Mouse (Mus musculus): ENCODE data around the gene Ivns1abp. TPM values are rescaled to one million over a fixed set of nuclear protein-coding genes. Genes with fewer than 3 reads are reported as not detected.

Ivns1abp gene
- total RNA-seq (2014; rRNA removed) (121 and 129 TPM in 2 replicates), polyA plus RNA-seq (2015; fragmentation: Nextera tagmentation; extraction: Ambion mirVana) (140 and 143 TPM in 2 replicates)

DNA sequence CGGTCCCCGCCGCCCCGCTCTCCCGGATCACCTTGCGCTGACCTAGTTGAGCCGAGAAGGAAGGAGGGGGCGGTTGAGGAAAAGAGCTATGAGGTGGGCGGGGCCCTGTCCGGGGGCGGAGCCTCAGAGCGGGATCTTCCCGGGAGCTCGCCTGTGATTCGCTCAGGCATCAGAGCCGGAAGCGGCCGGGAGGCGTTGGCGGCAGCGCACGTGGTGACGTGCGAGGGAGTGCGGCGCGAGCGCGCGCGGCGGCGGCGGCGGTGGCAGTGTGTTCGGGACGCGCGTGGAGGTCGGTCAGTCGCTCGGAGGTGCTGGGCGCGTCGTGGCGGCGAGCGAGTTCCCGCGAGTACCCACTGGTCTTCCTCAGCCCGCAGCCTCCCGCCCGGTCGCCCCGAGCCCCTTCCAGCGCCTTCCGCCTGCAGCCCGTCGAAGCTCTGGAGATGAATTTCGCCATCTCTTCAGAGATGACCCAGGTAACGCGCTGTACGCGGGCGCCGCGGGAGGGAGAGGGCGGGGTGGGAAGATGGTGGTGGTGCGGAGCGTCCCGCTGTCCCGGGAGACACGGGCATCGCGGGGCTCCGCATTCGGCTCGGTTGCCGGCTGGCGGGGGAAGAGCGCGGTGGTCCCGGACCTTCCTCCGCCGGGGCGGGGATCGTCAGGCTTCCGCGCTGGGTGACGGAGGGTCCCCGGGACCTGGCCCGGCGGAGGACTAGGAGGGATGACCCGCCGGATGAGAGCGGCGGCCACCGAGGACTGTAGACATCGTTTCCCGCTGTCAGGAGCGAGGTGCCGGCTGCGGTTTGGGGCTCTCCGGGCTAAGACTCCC lies at the start of gene Ivns1abp:
Ivns1abp (plus strand) TSS at position 195 of the 826 bp plus-strand sequence.
- Histone ChIP-seq H3K4me2 (ENCODE audit: low read depth, low read length) (peak within 1 kb of the TSS; percentile 69), H3K4me3 (ENCODE audit: low read length) (peak within 1 kb of the TSS; percentile 82), H3K4me1 (ENCODE audit: insufficient read depth, low read length) (peaks cover 12% of the 10 kb centered on the region), H3K27me3 (ENCODE audit: insufficient read depth, low read length) (no peaks in the 10 kb centered on the region), H3K36me3 (ENCODE audit: insufficient read depth, low read length) (no peaks in the 10 kb centered on the region), H3K9ac (replicated peaks; ENCODE audit: low read length) (peak within 1 kb of the TSS; percentile 91), H3K27ac (peak within 1 kb of the TSS; percentile 95), H3K9me3 (ENCODE audit: low read length) (no peaks in the 10 kb centered on the region)
- DNase-seq (ENCODE audit: low spot score) (peak; percentile 99), ATAC-seq (peak; percentile 96)
- WGBS = 1% methylated on average over 97 of the region's 104 CpGs
- no peak for TF ChIP-seq CTCF (IDR thresholded peaks at IDR 0.05; ENCODE audit: low read depth)

GRCm38 (mm10) chr1:151295486-151295885 lies 48.8 kb upstream of the Ivns1abp start:
- Histone ChIP-seq H3K4me2 (ENCODE audit: low read depth, low read length) (no peak overlapping the region), H3K4me1 (ENCODE audit: insufficient read depth, low read length) (no peaks in the 10 kb centered on the region), H3K4me3 (ENCODE audit: low read length) (no peak overlapping the region), H3K36me3 (ENCODE audit: insufficient read depth, low read length) (no peaks in the 10 kb centered on the region), H3K27me3 (ENCODE audit: insufficient read depth, low read length) (no peaks in the 10 kb centered on the region), H3K9me3 (ENCODE audit: low read length) (no peaks in the 10 kb centered on the region), H3K27ac (no peak overlapping the region), H3K9ac (replicated peaks; ENCODE audit: low read length) (no peak overlapping the region)
- no peak for TF ChIP-seq CTCF (IDR thresholded peaks at IDR 0.05; ENCODE audit: low read depth)
- no peak for DNase-seq (ENCODE audit: low spot score)
- ATAC-seq = no peak
- WGBS = 49% methylated on average over 3 of the region's 3 CpGs

DNA sequence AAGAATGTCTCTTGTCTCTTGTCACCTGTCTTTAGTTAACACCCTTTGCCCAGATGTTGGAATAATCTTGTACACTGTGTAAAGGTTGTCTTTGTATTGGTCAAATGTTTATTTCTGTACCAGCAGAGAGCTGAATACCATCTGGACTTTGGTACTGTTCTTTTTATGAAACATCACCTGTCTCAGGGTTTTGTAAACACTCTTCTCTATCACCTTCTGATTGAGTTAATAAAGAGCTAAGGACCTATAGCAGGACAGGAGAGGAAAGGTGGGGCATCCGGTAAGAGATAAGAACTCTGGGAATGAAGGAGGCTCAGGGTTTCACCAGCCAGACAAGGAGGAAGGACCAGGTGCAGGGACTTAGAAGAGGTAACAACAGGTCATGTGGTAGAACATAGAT lies 47.7 kb upstream of the Ivns1abp start:
- ATAC-seq (no peak), DNase-seq (ENCODE audit: low spot score) (no peak)
- no peaks in the 10 kb centered on the region for H3K27me3 ChIP-seq (ENCODE audit: insufficient read depth, low read length)
- no peaks in the 10 kb centered on the region for H3K4me1 ChIP-seq (ENCODE audit: insufficient read depth, low read length)
- H3K36me3 ChIP-seq (ENCODE audit: insufficient read depth, low read length) = no peaks in the 10 kb centered on the region
- no peak overlapping the region for H3K9ac ChIP-seq (replicated peaks; ENCODE audit: low read length)
- H3K27ac ChIP-seq = no peak overlapping the region
- H3K9me3 ChIP-seq (ENCODE audit: low read length) = no peaks in the 10 kb centered on the region
- WGBS = 100% methylated on average over 1 of the region's 1 CpGs
- no peak overlapping the region for H3K4me2 ChIP-seq (ENCODE audit: low read depth, low read length)
- no peak for TF ChIP-seq CTCF (IDR thresholded peaks at IDR 0.05; ENCODE audit: low read depth)
- H3K4me3 ChIP-seq (ENCODE audit: low read length) = no peak overlapping the region

DNA sequence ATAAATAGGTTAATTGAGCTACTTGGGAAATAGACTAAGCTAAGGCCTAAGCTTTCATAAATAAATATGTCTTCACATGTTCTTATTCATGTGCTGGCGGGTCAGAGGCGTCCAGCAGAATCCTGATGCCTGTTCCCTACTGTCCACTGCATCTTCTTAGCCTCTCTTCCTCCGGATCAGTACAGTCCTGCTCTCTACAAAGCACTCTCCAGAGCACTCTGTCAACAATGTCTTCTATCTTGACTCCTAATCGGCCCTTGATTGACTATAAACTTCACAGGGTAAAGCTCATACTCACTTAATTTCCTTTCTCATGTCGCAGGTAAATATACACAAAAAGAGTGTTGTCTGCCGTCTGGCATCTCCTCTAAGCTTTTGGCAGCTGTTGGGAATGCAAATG lies 47.3 kb upstream of the Ivns1abp start:
- Histone ChIP-seq H3K4me1 (ENCODE audit: insufficient read depth, low read length) (no peaks in the 10 kb centered on the region), H3K27ac (no peak overlapping the region), H3K4me3 (ENCODE audit: low read length) (no peak overlapping the region), H3K4me2 (ENCODE audit: low read depth, low read length) (no peak overlapping the region), H3K9me3 (ENCODE audit: low read length) (no peaks in the 10 kb centered on the region), H3K36me3 (ENCODE audit: insufficient read depth, low read length) (no peaks in the 10 kb centered on the region), H3K9ac (replicated peaks; ENCODE audit: low read length) (no peak overlapping the region), H3K27me3 (ENCODE audit: insufficient read depth, low read length) (no peaks in the 10 kb centered on the region)
- no peak for TF ChIP-seq CTCF (IDR thresholded peaks at IDR 0.05; ENCODE audit: low read depth)
- DNase-seq (ENCODE audit: low spot score) (no peak), ATAC-seq (no peak)
- WGBS = 87% methylated on average over 6 of the region's 6 CpGs

- H3K9me3 ChIP-seq (ENCODE audit: low read length) = no peaks in the 10 kb centered on the region
- H3K4me1 ChIP-seq (ENCODE audit: insufficient read depth, low read length) = no peaks in the 10 kb centered on the region
- no peaks in the 10 kb centered on the region for H3K36me3 ChIP-seq (ENCODE audit: insufficient read depth, low read length)
- H3K27ac ChIP-seq = no peak overlapping the region
- H3K4me2 ChIP-seq (ENCODE audit: low read depth, low read length) = no peak overlapping the region
- TF ChIP-seq CTCF (IDR thresholded peaks at IDR 0.05; ENCODE audit: low read depth) = no peak
- no peaks in the 10 kb centered on the region for H3K27me3 ChIP-seq (ENCODE audit: insufficient read depth, low read length)
- no peak for DNase-seq (ENCODE audit: low spot score)
- H3K9ac ChIP-seq (replicated peaks; ENCODE audit: low read length) = no peak overlapping the region
- WGBS = 95% methylated on average over 2 of the region's 2 CpGs
- ATAC-seq = no peak
- H3K4me3 ChIP-seq (ENCODE audit: low read length) = no peak overlapping the region
Observed at GRCm38 (mm10) chr1:151297596-151297995, 46.7 kb upstream of the Ivns1abp start.

- Histone ChIP-seq H3K4me3 (ENCODE audit: low read length) (no peak overlapping the region), H3K4me1 (ENCODE audit: insufficient read depth, low read length) (no peaks in the 10 kb centered on the region), H3K9me3 (ENCODE audit: low read length) (no peaks in the 10 kb centered on the region), H3K4me2 (ENCODE audit: low read depth, low read length) (no peak overlapping the region), H3K27ac (no peak overlapping the region), H3K9ac (replicated peaks; ENCODE audit: low read length) (no peak overlapping the region), H3K36me3 (ENCODE audit: insufficient read depth, low read length) (no peaks in the 10 kb centered on the region), H3K27me3 (ENCODE audit: insufficient read depth, low read length) (no peaks in the 10 kb centered on the region)
- no peak for DNase-seq (ENCODE audit: low spot score)
- 66% methylated on average over 6 of the region's 6 CpGs for WGBS
- no peak for TF ChIP-seq CTCF (IDR thresholded peaks at IDR 0.05; ENCODE audit: low read depth)
- no peak for ATAC-seq
Observed at GRCm38 (mm10) chr1:151301456-151301855, 42.8 kb upstream of the Ivns1abp start.

- Histone ChIP-seq H3K27me3 (ENCODE audit: insufficient read depth, low read length) (no peaks in the 10 kb centered on the region), H3K9ac (replicated peaks; ENCODE audit: low read length) (no peak overlapping the region), H3K27ac (no peak overlapping the region), H3K9me3 (ENCODE audit: low read length) (no peaks in the 10 kb centered on the region), H3K36me3 (ENCODE audit: insufficient read depth, low read length) (no peaks in the 10 kb centered on the region), H3K4me2 (ENCODE audit: low read depth, low read length) (no peak overlapping the region), H3K4me3 (ENCODE audit: low read length) (no peak overlapping the region), H3K4me1 (ENCODE audit: insufficient read depth, low read length) (no peaks in the 10 kb centered on the region)
- DNase-seq (ENCODE audit: low spot score) = peak; percentile 57
- WGBS = 37% methylated on average over 3 of the region's 3 CpGs
- ATAC-seq = peak; percentile 55; the same call in 1 of the 2 replicates
- TF ChIP-seq CTCF (IDR thresholded peaks at IDR 0.05; ENCODE audit: low read depth) = no peak
Observed at GRCm38 (mm10) chr1:151301904-151302303, 42.4 kb upstream of the Ivns1abp start.
